Mouse (Mus musculus): Measurements from ENCODE around the gene Cep57. TPM values are rescaled to one million over a fixed set of nuclear protein-coding genes. Genes with fewer than 3 reads are reported as not detected.

The Cep57 gene
- 10 to 100 TPM; 16.1 to 19.4 TPM for total RNA-seq (2021)
- long read RNA-seq, experiment 1, transcript Cep57-201 (11 exons, 2,523 nt), result major isoform, 8 of 14 reads
- long read RNA-seq, experiment 1, partial matches to known transcripts, result 1 of 14 reads
- long read RNA-seq, experiment 1, other reads (novel, unspliced or antisense), result 3 of 14 reads
- long read RNA-seq, experiment 2, partial matches to known transcripts, result 1 of 14 reads
- long read RNA-seq, experiment 2, other reads (novel, unspliced or antisense), result 7 of 14 reads

DNA sequence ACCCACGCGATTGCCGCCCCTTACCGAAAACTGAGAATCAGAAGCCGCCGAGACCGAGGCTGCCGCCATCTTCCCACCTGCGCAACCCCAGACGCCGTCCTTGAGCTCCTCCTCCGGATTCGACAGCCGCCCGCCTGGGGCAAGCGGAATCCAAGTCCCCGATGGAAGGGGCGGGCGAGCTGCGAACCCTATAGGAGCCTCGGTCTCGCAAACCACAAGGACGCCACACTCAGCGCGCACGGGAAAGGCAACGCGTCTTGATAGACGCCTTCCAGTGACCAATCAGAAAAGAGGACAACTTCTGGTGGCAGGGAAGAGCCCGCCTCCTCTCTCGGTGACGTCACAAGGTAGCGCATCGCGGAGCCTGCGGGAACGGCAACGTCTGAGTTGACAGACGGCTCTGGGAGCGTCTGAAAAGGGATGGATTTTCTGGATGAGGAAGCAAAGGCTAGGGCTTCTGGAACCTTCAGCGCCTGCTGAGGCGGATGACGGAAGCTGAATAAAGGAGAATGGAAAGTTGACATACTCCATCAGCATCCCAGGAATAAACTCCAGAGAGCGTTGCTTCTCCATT lies at the start of gene Cep57:
Gene Cep57 (minus strand): TSS at position 276 of the 574 bp plus-strand sequence.
- DNase-seq (ENCODE audit: low spot score in 2 of 2), result peak; percentile 70 to 92

GRCm38 (mm10) chr9:13875340-13875739 lies 48.4 kb upstream of the Cep57 start:
- no peak for DNase-seq (ENCODE audit: low spot score in 2 of 2)

DNA sequence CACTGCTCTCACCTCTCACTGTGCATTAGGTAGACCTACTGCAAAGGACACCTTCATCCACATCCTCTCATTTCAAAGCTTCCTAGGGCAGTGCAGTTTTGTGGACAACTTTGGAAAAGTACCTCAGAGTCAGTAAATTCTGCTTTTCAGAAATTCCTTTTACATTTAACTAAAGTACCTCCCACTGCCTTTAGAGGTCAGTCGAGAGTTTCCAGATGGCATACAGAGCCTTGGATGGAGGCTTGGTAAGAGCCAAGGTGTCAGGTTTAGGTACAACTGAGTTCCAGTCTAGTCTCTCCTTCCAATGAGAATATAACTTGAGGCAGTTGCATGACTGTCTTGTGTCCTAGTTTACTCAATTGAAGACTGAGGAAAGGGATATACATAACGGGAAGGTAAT lies 47.5 kb upstream of the Cep57 start:
- no peak for DNase-seq (ENCODE audit: low spot score in 2 of 2)

DNA sequence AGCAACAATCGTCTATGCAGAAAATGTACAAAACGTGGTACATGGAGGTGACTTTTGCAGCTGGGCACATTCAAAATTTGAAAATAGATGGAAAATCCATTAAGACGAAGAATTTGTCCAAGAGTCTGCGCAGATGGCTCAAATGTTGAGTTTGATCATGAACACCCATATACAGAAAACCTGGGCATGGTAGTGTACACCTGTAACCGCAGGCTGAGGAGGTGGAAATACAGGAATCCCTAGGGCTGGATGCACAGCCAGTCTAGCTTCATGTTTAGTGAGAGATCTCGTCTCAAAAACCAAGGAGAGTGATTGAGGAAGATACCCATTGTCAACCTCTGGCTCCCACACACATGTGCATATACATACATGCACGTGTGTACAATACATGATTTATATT lies 44.7 kb upstream of the Cep57 start:
- no peak for DNase-seq (ENCODE audit: low spot score in 2 of 2)

- DNase-seq (ENCODE audit: low spot score in 2 of 2), result no peak
These were observed 40.7 kb upstream of the Cep57 start for GRCm38 (mm10) chr9:13867646-13868045.

GRCm38 (mm10) chr9:13856777-13857176 lies 29.9 kb upstream of the Cep57 start:
- DNase-seq (ENCODE audit: low spot score in 2 of 2), result no peak

GRCm38 (mm10) chr9:13856247-13856646 lies 29.3 kb upstream of the Cep57 start:
- DNase-seq (ENCODE audit: low spot score in 2 of 2), result no peak

GRCm38 (mm10) chr9:13853876-13854275 lies 27.0 kb upstream of the Cep57 start:
- no peak for DNase-seq (ENCODE audit: low spot score in 2 of 2)

GRCm38 (mm10) chr9:13848481-13849480 lies 21.9 kb upstream of the Cep57 start:
- DNase-seq (ENCODE audit: low spot score in 2 of 2), result no peak

DNA sequence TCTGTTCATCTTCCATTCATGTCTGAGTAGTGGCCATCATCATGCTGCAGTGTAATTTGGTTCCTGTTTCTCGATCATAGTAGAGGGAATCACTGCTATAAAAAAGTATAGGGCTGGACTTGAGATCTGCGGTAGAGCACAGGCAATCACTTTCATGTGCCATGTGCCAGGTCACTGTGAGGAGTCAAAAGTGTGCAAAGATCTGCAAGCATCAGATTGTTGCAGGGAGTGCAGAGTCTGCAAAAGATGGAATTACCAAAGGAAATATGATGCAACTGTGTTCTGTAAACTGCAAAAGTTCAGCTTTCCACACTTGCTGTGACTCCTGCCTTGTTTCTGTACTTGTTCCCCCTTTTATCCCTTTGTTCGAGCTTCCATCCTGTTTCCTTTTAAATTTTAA lies 20.7 kb upstream of the Cep57 start:
- no peak for DNase-seq (ENCODE audit: low spot score in 2 of 2)

DNA sequence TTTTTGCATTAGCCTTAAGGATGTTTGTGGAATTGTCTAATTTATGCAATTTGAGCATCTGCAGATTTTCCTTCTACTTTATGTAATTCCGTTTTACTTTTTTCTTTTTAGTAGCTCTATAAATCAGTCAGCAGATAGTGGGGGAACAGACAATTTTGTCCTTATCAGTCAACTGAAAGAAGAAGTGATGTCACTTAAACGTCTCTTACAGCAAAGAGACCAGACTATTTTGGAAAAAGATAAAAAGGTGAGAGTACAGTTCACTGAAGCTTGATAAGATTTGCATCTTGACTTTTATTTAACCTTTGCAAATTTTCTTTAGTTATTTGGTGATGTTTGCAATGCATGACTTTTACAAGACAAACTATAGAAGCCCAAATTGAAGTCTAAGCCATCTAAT lies 9.8 kb upstream of the Cep57 start:
- no peak for DNase-seq (ENCODE audit: low spot score in 2 of 2)

- no peak for DNase-seq (ENCODE audit: low spot score in 2 of 2)
These were observed 8.3 kb upstream of the Cep57 start for GRCm38 (mm10) chr9:13835256-13835655.

GRCm38 (mm10) chr9:13828087-13828441 lies 1.2 kb upstream of the Cep57 start:
- DNase-seq (ENCODE audit: low spot score in 2 of 2), result no peak

DNA sequence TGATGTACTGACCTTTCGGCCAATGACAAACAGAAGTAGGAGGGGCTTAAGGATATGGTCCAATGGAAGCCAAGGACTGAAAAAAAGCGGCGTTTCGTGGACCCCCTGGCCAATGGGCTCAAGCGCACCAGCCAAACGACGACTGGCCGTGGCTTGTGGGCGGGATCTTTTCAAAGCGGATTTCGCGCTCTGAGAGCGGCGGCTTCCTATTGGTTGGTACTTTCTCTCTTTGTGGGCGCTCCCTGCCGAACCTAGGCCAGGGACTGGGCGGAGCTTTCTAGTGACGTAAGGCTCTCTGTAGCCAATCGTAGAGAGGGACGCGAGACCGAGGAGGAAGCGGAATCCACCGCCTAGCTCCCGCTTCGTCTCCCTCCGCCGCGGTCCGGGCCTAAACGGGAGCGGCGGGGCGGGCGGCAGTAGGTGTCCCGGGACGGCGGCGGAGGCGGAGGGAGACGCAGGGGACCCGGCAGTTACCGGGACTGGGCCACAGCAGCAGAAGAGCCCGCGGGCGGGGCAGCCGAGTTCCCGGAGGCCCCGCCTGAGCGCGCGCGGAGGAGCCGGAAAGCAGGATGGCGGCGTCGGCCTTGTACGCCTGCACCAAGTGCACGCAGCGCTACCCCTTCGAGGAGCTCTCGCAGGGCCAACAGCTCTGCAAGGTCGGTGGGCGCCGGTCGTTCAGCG lies 639 bp upstream of the Cep57 start, which contains the start of gene Fam76b:
Gene Fam76b (plus strand): TSS at position 311 of the 681 bp plus-strand sequence.
- peak; percentile 96 to 97 for DNase-seq (ENCODE audit: low spot score in 2 of 2)

DNA sequence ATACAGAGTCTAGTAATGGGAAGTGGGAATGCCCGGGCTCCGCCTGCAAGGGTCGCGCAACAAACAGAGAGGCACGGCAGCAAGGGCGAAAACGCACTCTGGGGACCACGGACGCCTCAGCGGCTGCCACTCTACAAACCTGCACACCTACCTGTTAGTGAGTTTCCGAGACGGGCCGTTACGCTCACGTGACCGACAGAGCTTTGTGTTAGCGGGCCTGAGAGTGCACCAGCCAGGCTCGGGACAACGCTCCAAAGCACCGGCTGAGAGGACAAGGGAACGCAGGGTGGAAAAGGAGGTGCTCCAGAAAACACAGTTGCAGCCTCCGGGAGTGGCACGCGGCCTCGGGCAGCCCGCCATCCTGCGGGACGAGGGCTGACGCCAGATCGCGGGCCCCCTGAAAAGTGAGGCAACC lies 509 bp downstream of the Cep57 start:
- no peak for DNase-seq (ENCODE audit: low spot score in 2 of 2)

DNA sequence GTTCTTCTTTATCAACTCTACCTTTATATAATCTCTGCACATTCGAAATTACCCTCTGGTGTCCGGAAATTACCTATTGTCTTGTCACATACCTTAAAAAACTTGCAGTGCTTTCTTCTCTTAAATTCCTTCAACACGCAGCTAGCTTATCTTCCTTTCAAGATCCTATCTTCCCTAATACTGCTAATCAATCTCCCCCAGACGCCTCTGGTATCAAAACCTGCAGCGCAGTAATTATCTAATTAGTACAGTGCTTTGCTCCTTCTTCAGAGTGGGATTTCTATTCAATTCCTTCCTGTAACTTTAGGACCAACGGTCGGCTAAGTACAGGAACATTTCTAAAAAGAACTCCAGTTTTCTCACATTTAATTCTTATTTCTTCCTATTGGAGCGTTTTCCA lies 1.0 kb downstream of the Cep57 start:
- no peak for DNase-seq (ENCODE audit: low spot score in 2 of 2)

DNA sequence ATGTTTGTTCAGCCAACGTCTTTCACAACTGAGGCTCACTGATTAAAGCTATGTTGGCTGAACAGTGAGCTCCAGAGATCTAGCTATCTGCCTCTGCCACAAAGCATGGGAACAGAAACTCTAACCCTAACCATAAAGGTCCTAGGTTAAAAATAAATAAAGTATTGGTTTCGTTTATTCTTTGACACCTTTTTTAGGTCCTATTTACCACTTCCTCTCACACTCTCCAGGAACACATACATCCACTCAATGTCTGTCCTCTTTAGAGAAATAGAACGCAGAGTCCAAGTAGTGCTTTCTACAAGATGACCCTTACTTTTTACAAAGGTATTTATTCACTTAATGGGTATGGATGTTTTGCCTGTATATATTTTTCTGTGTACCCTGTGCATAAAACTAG lies 6.1 kb downstream of the Cep57 start:
- DNase-seq (ENCODE audit: low spot score in 2 of 2), result no peak

GRCm38 (mm10) chr9:13818369-13818768 lies 8.5 kb downstream of the Cep57 start:
- no peak for DNase-seq (ENCODE audit: low spot score in 2 of 2)

GRCm38 (mm10) chr9:13809937-13810336 lies 17.0 kb downstream of the Cep57 start:
- DNase-seq (ENCODE audit: low spot score in 2 of 2), result no peak

GRCm38 (mm10) chr9:13807657-13808056 lies 19.2 kb downstream of the Cep57 start:
- no peak for DNase-seq (ENCODE audit: low spot score in 2 of 2)

GRCm38 (mm10) chr9:13806854-13807253 lies 20.1 kb downstream of the Cep57 start:
- no peak for DNase-seq (ENCODE audit: low spot score in 2 of 2)
